Mouse (Mus musculus): ENCODE measurements around the gene Fcamr. TPM values are rescaled to one million over a fixed set of nuclear protein-coding genes. Genes with fewer than 3 reads are reported as not detected.
A peak's percentile ranks its signal among the peaks of the same experiment; 100 is the strongest.

Fcamr gene
- under 1 TPM; 0.14 to 0.38 (median 0.22) TPM for total RNA-seq (2022)

- no peak for DNase-seq (ENCODE audit: low spot score)
Observed at GRCm38 (mm10) chr1:130800602-130801001, at the start of gene Fcamr. Gene Fcamr (plus strand): TSS chr1:130800902.

GRCm38 (mm10) chr1:130759689-130760088 lies 41.0 kb upstream of the Fcamr start:
- DNase-seq (ENCODE audit: low spot score): no peak

- DNase-seq (ENCODE audit: low spot score): no peak
Observed at GRCm38 (mm10) chr1:130761597-130761996, 39.1 kb upstream of the Fcamr start.

- DNase-seq (ENCODE audit: low spot score): no peak
Observed at GRCm38 (mm10) chr1:130762045-130762760, 38.5 kb upstream of the Fcamr start.

- no peak for DNase-seq (ENCODE audit: low spot score)
Observed at GRCm38 (mm10) chr1:130764027-130764461, 36.7 kb upstream of the Fcamr start.

- no peak for DNase-seq (ENCODE audit: low spot score)
Observed at GRCm38 (mm10) chr1:130767066-130767465, 33.6 kb upstream of the Fcamr start.

GRCm38 (mm10) chr1:130769925-130770324 lies 30.8 kb upstream of the Fcamr start:
- no peak for DNase-seq (ENCODE audit: low spot score)

GRCm38 (mm10) chr1:130770487-130770886 lies 30.2 kb upstream of the Fcamr start:
- DNase-seq (ENCODE audit: low spot score): no peak

GRCm38 (mm10) chr1:130770981-130771494 lies 29.7 kb upstream of the Fcamr start:
- DNase-seq (ENCODE audit: low spot score): no peak

- no peak for DNase-seq (ENCODE audit: low spot score)
Observed at GRCm38 (mm10) chr1:130775234-130775633, 25.5 kb upstream of the Fcamr start.

- DNase-seq (ENCODE audit: low spot score): no peak
Observed at GRCm38 (mm10) chr1:130775691-130776331, 24.9 kb upstream of the Fcamr start.

- DNase-seq (ENCODE audit: low spot score): no peak
Observed at GRCm38 (mm10) chr1:130776645-130777044, 24.1 kb upstream of the Fcamr start.

GRCm38 (mm10) chr1:130779867-130780266 lies 20.8 kb upstream of the Fcamr start:
- DNase-seq (ENCODE audit: low spot score): no peak

- DNase-seq (ENCODE audit: low spot score): no peak
Observed at GRCm38 (mm10) chr1:130784054-130784453, 16.6 kb upstream of the Fcamr start.

GRCm38 (mm10) chr1:130787001-130787400 lies 13.7 kb upstream of the Fcamr start:
- no peak for DNase-seq (ENCODE audit: low spot score)

GRCm38 (mm10) chr1:130789512-130790451 lies 10.9 kb upstream of the Fcamr start:
- DNase-seq (ENCODE audit: low spot score): no peak

- DNase-seq (ENCODE audit: low spot score): no peak
Observed at GRCm38 (mm10) chr1:130795331-130795730, 5.4 kb upstream of the Fcamr start.

- peak; percentile 16 for DNase-seq (ENCODE audit: low spot score)
Observed at GRCm38 (mm10) chr1:130796967-130797684, 3.6 kb upstream of the Fcamr start.

GRCm38 (mm10) chr1:130798037-130798436 lies 2.7 kb upstream of the Fcamr start:
- no peak for DNase-seq (ENCODE audit: low spot score)

- no peak for DNase-seq (ENCODE audit: low spot score)
Observed at GRCm38 (mm10) chr1:130798551-130798950, 2.2 kb upstream of the Fcamr start.

GRCm38 (mm10) chr1:130799399-130799798 lies 1.3 kb upstream of the Fcamr start:
- no peak for DNase-seq (ENCODE audit: low spot score)
